Mouse (Mus musculus): ENCODE measurements around the gene Slc43a2.
"Not testable (repeated sequence)": the region's sequence is repeated elsewhere in the genome, so short reads cannot be mapped to it uniquely, and the experiment has no call there.

The Slc43a2 gene

GRCm38 (mm10) chr11:75572854-75573650 lies 41.6 kb downstream of the Slc43a2 start:
- DNase-seq (ENCODE audit: low spot score) = peak; percentile 77

GRCm38 (mm10) chr11:75574378-75575123 lies 43.1 kb downstream of the Slc43a2 start:
- no peak for DNase-seq (ENCODE audit: low spot score)

GRCm38 (mm10) chr11:75575560-75576123 lies 44.1 kb downstream of the Slc43a2 start:
- DNase-seq (ENCODE audit: low spot score) = no peak

GRCm38 (mm10) chr11:75578609-75579008 lies 47.1 kb downstream of the Slc43a2 start:
- no peak for DNase-seq (ENCODE audit: low spot score)

- no peak for DNase-seq (ENCODE audit: low spot score)
These were observed 50.1 kb downstream of the Slc43a2 start for GRCm38 (mm10) chr11:75581495-75582149.

- no peak for DNase-seq (ENCODE audit: low spot score)
These were observed 52.0 kb downstream of the Slc43a2 start for GRCm38 (mm10) chr11:75583521-75583920.

GRCm38 (mm10) chr11:75585061-75585460 lies 53.6 kb downstream of the Slc43a2 start:
- no peak for DNase-seq (ENCODE audit: low spot score)

GRCm38 (mm10) chr11:75585978-75586377 lies 54.5 kb downstream of the Slc43a2 start:
- no peak for DNase-seq (ENCODE audit: low spot score)

GRCm38 (mm10) chr11:75586963-75587362 lies 55.5 kb downstream of the Slc43a2 start:
- no peak for DNase-seq (ENCODE audit: low spot score)

GRCm38 (mm10) chr11:75587493-75588284 lies 56.2 kb downstream of the Slc43a2 start, which contains the start of gene Pitpna:
TSS of gene Pitpna (plus strand) at chr11:75588097.
- DNase-seq (ENCODE audit: low spot score) = peak; percentile 90

GRCm38 (mm10) chr11:75588285-75588941 lies 56.9 kb downstream of the Slc43a2 start:
- peak; percentile 37 for DNase-seq (ENCODE audit: low spot score)

GRCm38 (mm10) chr11:75592612-75593011 lies 61.1 kb downstream of the Slc43a2 start:
- DNase-seq (ENCODE audit: low spot score) = no peak

GRCm38 (mm10) chr11:75594431-75594830 lies 62.9 kb downstream of the Slc43a2 start:
- DNase-seq (ENCODE audit: low spot score) = no peak

- no peak for DNase-seq (ENCODE audit: low spot score)
These were observed 63.9 kb downstream of the Slc43a2 start for GRCm38 (mm10) chr11:75595404-75595803.

- DNase-seq (ENCODE audit: low spot score) = no peak
These were observed 64.3 kb downstream of the Slc43a2 start for GRCm38 (mm10) chr11:75595816-75596215.

- peak; percentile 36 for DNase-seq (ENCODE audit: low spot score)
These were observed 65.3 kb downstream of the Slc43a2 start for GRCm38 (mm10) chr11:75596726-75597255.

GRCm38 (mm10) chr11:75598004-75598403 lies 66.5 kb downstream of the Slc43a2 start:
- DNase-seq (ENCODE audit: low spot score) = no peak

GRCm38 (mm10) chr11:75599802-75600201 lies 68.3 kb downstream of the Slc43a2 start:
- not testable (repeated sequence) for DNase-seq (ENCODE audit: low spot score)

- DNase-seq (ENCODE audit: low spot score) = no peak
These were observed 73.3 kb downstream of the Slc43a2 start for GRCm38 (mm10) chr11:75604826-75605225.

GRCm38 (mm10) chr11:75605318-75605717 lies 73.8 kb downstream of the Slc43a2 start:
- DNase-seq (ENCODE audit: low spot score) = no peak

- DNase-seq (ENCODE audit: low spot score) = no peak
These were observed 77.3 kb downstream of the Slc43a2 start for GRCm38 (mm10) chr11:75608776-75609175.
